Mouse (Mus musculus): Measurements from ENCODE around the gene Grik5. TPM values are rescaled to one million over a fixed set of nuclear protein-coding genes. Genes with fewer than 3 reads are reported as not detected.

The Grik5 gene
- polyA plus RNA-seq, 1 experiment = 9.8 TPM

GRCm38 (mm10) chr7:25077414-25077755 is 5.2 kb upstream of the Grik5 start:
- Histone ChIP-seq H3K4me3 (ENCODE audit: insufficient read depth, poor library complexity, severe bottlenecking) (peak overlapping the region; percentile 80), H3K79me3 (ENCODE audit: low read depth) (peaks cover 24% of the 10 kb centered on the region), H3ac (ENCODE audit: control insufficient read depth, insufficient read length, low read depth) (peak overlapping the region; percentile 78), H3K79me2 (ENCODE audit: control insufficient read depth, insufficient read depth) (peaks cover 45% of the 10 kb centered on the region), H3K27me3 (ENCODE audit: control insufficient read depth, insufficient read depth, insufficient read length) (no peaks in the 10 kb centered on the region), H3K36me3 (ENCODE audit: control insufficient read depth, insufficient read depth) (peaks cover 27% of the 10 kb centered on the region)
- TF ChIP-seq MAX (IDR thresholded peaks at IDR 0.05) (no peak), FOSL1 (IDR thresholded peaks at IDR 0.05; ENCODE audit: insufficient read depth, low read length, poor library complexity, severe bottlenecking) (no peak), MYOG (IDR thresholded peaks at IDR 0.05; ENCODE audit: control insufficient read depth, extremely low read depth, insufficient read length) (no peak), USF1 (IDR thresholded peaks at IDR 0.05; ENCODE audit: low read depth) (no peak), CEBPB (IDR thresholded peaks at IDR 0.05; ENCODE audit: low read depth) (no peak), CTCF (IDR thresholded peaks at IDR 0.05; ENCODE audit: control insufficient read depth, insufficient read depth, insufficient read length) (no peak), MYOD1 (IDR thresholded peaks at IDR 0.05; ENCODE audit: control insufficient read depth, insufficient read length, low read depth) (no peak)

DNA sequence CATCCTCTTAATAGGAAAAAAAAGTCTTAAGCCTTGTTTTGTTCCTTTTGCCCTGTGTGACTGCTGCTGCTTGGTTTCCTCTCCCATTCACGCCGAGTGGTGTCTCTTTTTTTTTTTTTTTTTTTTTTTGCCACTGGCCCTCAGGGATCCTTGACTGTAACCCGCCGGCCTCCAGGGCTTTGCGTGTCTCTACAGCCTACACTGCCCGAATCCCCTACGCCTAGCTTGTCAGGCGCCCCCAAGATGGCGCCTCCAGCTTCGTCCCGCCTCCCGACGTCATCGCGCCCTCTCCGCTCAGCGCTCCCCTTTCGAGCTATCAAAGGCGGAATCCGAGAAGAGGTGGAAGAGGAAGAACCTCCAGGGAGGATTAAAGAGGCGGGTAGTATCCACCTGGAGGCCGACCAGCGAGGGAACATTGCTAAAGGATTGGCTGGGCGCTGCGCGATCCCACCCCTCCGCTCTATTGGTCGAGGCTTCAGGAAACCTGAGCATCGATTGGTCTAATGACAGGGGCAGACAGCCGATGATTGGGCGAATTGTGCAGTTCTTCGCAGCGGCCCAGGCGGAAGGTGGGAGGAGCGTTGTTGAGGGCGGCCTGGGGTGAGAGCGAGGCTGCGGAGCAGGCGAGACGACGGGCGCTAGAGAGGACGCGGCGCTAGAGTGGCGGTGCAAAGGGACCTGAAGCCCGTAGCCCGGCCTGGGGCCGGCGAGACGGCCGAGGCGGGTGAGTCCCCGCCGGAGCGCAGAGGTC is 4.7 kb upstream of the Grik5 start:
- H3K27me3 ChIP-seq (ENCODE audit: control insufficient read depth, insufficient read depth, insufficient read length) = no peaks in the 10 kb centered on the region
- TF ChIP-seq MYOG (IDR thresholded peaks at IDR 0.05; ENCODE audit: control insufficient read depth, extremely low read depth, insufficient read length) (no peak), CEBPB (IDR thresholded peaks at IDR 0.05; ENCODE audit: low read depth) (no peak)

DNA sequence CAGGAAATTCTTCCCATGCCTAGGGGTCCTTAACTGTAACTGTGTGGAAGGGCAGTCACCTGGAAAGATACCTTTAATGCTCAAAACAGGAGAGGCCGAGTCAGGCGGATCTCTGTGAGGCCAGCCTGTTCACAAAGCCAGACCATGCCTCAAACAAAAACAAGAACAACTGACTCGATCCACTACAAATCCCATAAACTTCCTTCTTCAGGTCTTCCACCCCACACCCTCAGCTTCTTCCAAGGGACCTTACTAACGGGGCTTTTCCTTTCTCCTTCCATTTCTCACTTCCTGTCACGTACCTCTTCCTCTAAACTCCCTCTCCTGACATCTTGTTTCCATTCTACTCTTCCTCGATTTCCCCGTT is 4.1 kb upstream of the Grik5 start:
- Histone ChIP-seq H3K79me3 (ENCODE audit: low read depth) (peaks cover 24% of the 10 kb centered on the region), H3K27me3 (ENCODE audit: control insufficient read depth, insufficient read depth, insufficient read length) (no peaks in the 10 kb centered on the region), H3K79me2 (ENCODE audit: control insufficient read depth, insufficient read depth) (peaks cover 37% of the 10 kb centered on the region), H3K36me3 (ENCODE audit: control insufficient read depth, insufficient read depth) (peaks cover 17% of the 10 kb centered on the region), H3K4me3 (ENCODE audit: insufficient read depth, poor library complexity, severe bottlenecking) (peak overlapping the region; percentile 32), H3ac (ENCODE audit: control insufficient read depth, insufficient read length, low read depth) (peak overlapping the region; percentile 34)
- TF ChIP-seq USF1 (IDR thresholded peaks at IDR 0.05; ENCODE audit: low read depth) (no peak), MAX (IDR thresholded peaks at IDR 0.05) (no peak), CEBPB (IDR thresholded peaks at IDR 0.05; ENCODE audit: low read depth) (no peak), MYOD1 (IDR thresholded peaks at IDR 0.05; ENCODE audit: control insufficient read depth, insufficient read length, low read depth) (no peak), MYOG (IDR thresholded peaks at IDR 0.05; ENCODE audit: control insufficient read depth, extremely low read depth, insufficient read length) (no peak), CTCF (IDR thresholded peaks at IDR 0.05; ENCODE audit: control insufficient read depth, insufficient read depth, insufficient read length) (no peak), FOSL1 (IDR thresholded peaks at IDR 0.05; ENCODE audit: insufficient read depth, low read length, poor library complexity, severe bottlenecking) (no peak)

More for the DNA sequence above, 4.7 kb upstream of the Grik5 start:
- Histone ChIP-seq H3ac (ENCODE audit: control insufficient read depth, insufficient read length, low read depth) (peak overlapping the region; percentile 78), H3K36me3 (ENCODE audit: control insufficient read depth, insufficient read depth) (peaks cover 21% of the 10 kb centered on the region), H3K79me2 (ENCODE audit: control insufficient read depth, insufficient read depth) (peaks cover 40% of the 10 kb centered on the region), H3K79me3 (ENCODE audit: low read depth) (peaks cover 24% of the 10 kb centered on the region), H3K4me3 (ENCODE audit: insufficient read depth, poor library complexity, severe bottlenecking) (peak overlapping the region; percentile 80)

- H3K79me2 ChIP-seq (ENCODE audit: control insufficient read depth, insufficient read depth) = peaks cover 19% of the 10 kb centered on the region
- no peak for TF ChIP-seq CTCF (IDR thresholded peaks at IDR 0.05; ENCODE audit: control insufficient read depth, insufficient read depth, insufficient read length)
- TF ChIP-seq FOSL1 (IDR thresholded peaks at IDR 0.05; ENCODE audit: insufficient read depth, low read length, poor library complexity, severe bottlenecking) = no peak
- TF ChIP-seq MYOD1 (IDR thresholded peaks at IDR 0.05; ENCODE audit: control insufficient read depth, insufficient read length, low read depth) = no peak
- no peak for TF ChIP-seq CEBPB (IDR thresholded peaks at IDR 0.05; ENCODE audit: low read depth)
- no peak for TF ChIP-seq MYOG (IDR thresholded peaks at IDR 0.05; ENCODE audit: control insufficient read depth, extremely low read depth, insufficient read length)
- TF ChIP-seq MAX (IDR thresholded peaks at IDR 0.05) = no peak
- no peak for TF ChIP-seq USF1 (IDR thresholded peaks at IDR 0.05; ENCODE audit: low read depth)
- no peak overlapping the region for H3ac ChIP-seq (ENCODE audit: control insufficient read depth, insufficient read length, low read depth)
- H3K79me3 ChIP-seq (ENCODE audit: low read depth) = peaks cover 15% of the 10 kb centered on the region
- H3K36me3 ChIP-seq (ENCODE audit: control insufficient read depth, insufficient read depth) = no peaks in the 10 kb centered on the region
- no peak overlapping the region for H3K4me3 ChIP-seq (ENCODE audit: insufficient read depth, poor library complexity, severe bottlenecking)
- H3K27me3 ChIP-seq (ENCODE audit: control insufficient read depth, insufficient read depth, insufficient read length) = no peaks in the 10 kb centered on the region
Observed at GRCm38 (mm10) chr7:25073924-25074323, 1.8 kb upstream of the Grik5 start.

- no peaks in the 10 kb centered on the region for H3K27me3 ChIP-seq (ENCODE audit: control insufficient read depth, insufficient read depth, insufficient read length)
- no peak for TF ChIP-seq MYOG (IDR thresholded peaks at IDR 0.05; ENCODE audit: control insufficient read depth, extremely low read depth, insufficient read length)
- no peak for TF ChIP-seq CEBPB (IDR thresholded peaks at IDR 0.05; ENCODE audit: low read depth)
- H3K36me3 ChIP-seq (ENCODE audit: control insufficient read depth, insufficient read depth) = no peaks in the 10 kb centered on the region
- H3K79me3 ChIP-seq (ENCODE audit: low read depth) = peaks cover 4% of the 10 kb centered on the region
- peak overlapping the region; percentile 76 for H3ac ChIP-seq (ENCODE audit: control insufficient read depth, insufficient read length, low read depth)
- H3K4me3 ChIP-seq (ENCODE audit: insufficient read depth, poor library complexity, severe bottlenecking) = peak overlapping the region; percentile 14
- peaks cover 9% of the 10 kb centered on the region for H3K79me2 ChIP-seq (ENCODE audit: control insufficient read depth, insufficient read depth)
Observed at GRCm38 (mm10) chr7:25072716-25073390, 707 bp upstream of the Grik5 start.

DNA sequence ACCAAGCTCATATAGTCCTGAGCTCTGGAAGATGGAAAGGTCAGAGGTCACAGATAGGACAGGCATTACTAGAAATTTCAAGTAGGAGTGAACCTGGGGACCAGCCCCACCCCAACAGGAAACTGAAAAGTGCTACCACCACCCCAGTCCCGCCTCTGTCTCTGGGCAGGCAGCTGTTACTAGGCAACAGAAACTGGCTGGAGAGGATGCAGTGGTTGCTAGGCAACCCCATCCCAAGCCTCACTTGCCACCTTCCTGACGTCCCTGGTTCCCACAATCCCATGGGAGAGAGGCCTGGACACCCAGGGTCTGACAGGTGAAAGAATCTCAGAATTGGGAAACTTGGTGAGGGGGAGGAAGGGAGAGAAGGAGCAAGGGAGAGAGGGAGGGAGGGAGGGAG is 3.4 kb downstream of the Grik5 start:
- no peaks in the 10 kb centered on the region for H3K79me2 ChIP-seq (ENCODE audit: control insufficient read depth, insufficient read depth)
- H3K27me3 ChIP-seq (ENCODE audit: control insufficient read depth, insufficient read depth, insufficient read length) = no peaks in the 10 kb centered on the region
- no peaks in the 10 kb centered on the region for H3K36me3 ChIP-seq (ENCODE audit: control insufficient read depth, insufficient read depth)
- no peaks in the 10 kb centered on the region for H3K79me3 ChIP-seq (ENCODE audit: low read depth)
- TF ChIP-seq MYOG (IDR thresholded peaks at IDR 0.05; ENCODE audit: control insufficient read depth, extremely low read depth, insufficient read length) (no peak), CTCF (IDR thresholded peaks at IDR 0.05; ENCODE audit: control insufficient read depth, insufficient read depth, insufficient read length) (no peak), MAX (IDR thresholded peaks at IDR 0.05) (no peak), FOSL1 (IDR thresholded peaks at IDR 0.05; ENCODE audit: insufficient read depth, low read length, poor library complexity, severe bottlenecking) (no peak), CEBPB (IDR thresholded peaks at IDR 0.05; ENCODE audit: low read depth) (no peak), USF1 (IDR thresholded peaks at IDR 0.05; ENCODE audit: low read depth) (no peak), MYOD1 (IDR thresholded peaks at IDR 0.05; ENCODE audit: control insufficient read depth, insufficient read length, low read depth) (no peak)
- no peak overlapping the region for H3K4me3 ChIP-seq (ENCODE audit: insufficient read depth, poor library complexity, severe bottlenecking)
- no peak overlapping the region for H3ac ChIP-seq (ENCODE audit: control insufficient read depth, insufficient read length, low read depth)

Data from C2C12 (cell line).